Mouse (Mus musculus) kidney, adult 2 months (tissue): ENCODE results near the gene 2900011O08Rik.

Source experiments
- CTCF ChIP-seq: fragments of 200-500 bp; conservative IDR thresholded peaks from 2 replicates; pipeline ENCODE4 v1.5.1; 2011; ENCODE audit warnings: low read depth, mild to moderate bottlenecking, control low read depth, low read length, moderate library complexity, mixed read lengths; ENCODE audit not compliant: insufficient read depth, insufficient read length
- POLR2A ChIP-seq: fragments of 200-500 bp; IDR thresholded peaks from one replicate; pipeline ENCODE4 v1.6.1; 2011; ENCODE audit warnings: low read depth, low read length, control low read depth

GRCm38 (mm10) chr16:14112133-14112532, 125.7 kb downstream of the 2900011O08Rik start:
- TF ChIP-seq POLR2A = no peak
- no peak for TF ChIP-seq CTCF
